Mouse (Mus musculus) cerebellum, adult 2 months (tissue): ENCODE data around the gene Zbtb46.

Source experiments
- CTCF ChIP-seq: fragments of 200-500 bp; IDR thresholded peaks from 2 replicates; pipeline ENCODE4 v1.5.1; 2011; ENCODE audit warnings: low read depth, mild to moderate bottlenecking, control low read depth, low read length, moderate library complexity, borderline replicate concordance; ENCODE audit not compliant: insufficient read depth
- POLR2A ChIP-seq: fragments of 200-500 bp; IDR thresholded peaks from 2 replicates; pipeline ENCODE4 v1.6.1; 2011; ENCODE audit warnings: low read length, control low read depth, borderline replicate concordance; ENCODE audit not compliant: insufficient read depth

GRCm38 (mm10) chr2:181415945-181416344, 43.3 kb downstream of the Zbtb46 start:
- TF ChIP-seq POLR2A (no peak), CTCF (no peak)
